Mouse (Mus musculus) intestine, embryonic 14.5 days (tissue): ENCODE results near the gene Gfra1. TPM values are rescaled to one million over a fixed set of nuclear protein-coding genes. Genes with fewer than 3 reads are reported as not detected.

Experiments
- ATAC-seq: fragments of 200-750 bp; cut with Nextera tagmentation; replicated peaks from 2 replicates; pipeline ENCODE4 v1.8.0; 2017; ENCODE audit warnings: low read depth, moderate number of reproducible peaks, moderate TSS enrichment, moderate library complexity; ENCODE audit not compliant: low FRiP score, low TSS enrichment
- DNase-seq: peaks from one replicate; pipeline ENCODE4 v3.0.0-alpha.2; 2018; ENCODE audit warnings: low spot score
- H3K27ac ChIP-seq: fragments of 300-500 bp; sonication (generic); 2 replicates; pipeline ENCODE4 v1.5.1; 2014; ENCODE audit warnings: low read depth, mild to moderate bottlenecking, control low read depth
- H3K27me3 ChIP-seq: fragments of 300-500 bp; sonication (generic); replicated peaks from 2 replicates; pipeline ENCODE4 v1.6.1; 2014; ENCODE audit warnings: low read length, control low read depth; ENCODE audit not compliant: control insufficient read depth, insufficient read depth
- H3K36me3 ChIP-seq: fragments of 300-500 bp; sonication (generic); 2 replicates; pipeline ENCODE4 v1.6.1; 2014; ENCODE audit warnings: low read length, control low read depth; ENCODE audit not compliant: control insufficient read depth, insufficient read depth
- H3K4me1 ChIP-seq: fragments of 300-500 bp; sonication (generic); replicated peaks from 2 replicates; pipeline ENCODE4 v1.6.1; 2014; ENCODE audit warnings: low read length, control low read depth, mixed read lengths; ENCODE audit not compliant: control insufficient read depth, insufficient read depth
- H3K4me2 ChIP-seq: fragments of 300-500 bp; sonication (generic); 2 replicates; pipeline ENCODE4 v1.6.1; 2014; ENCODE audit warnings: low read length
- H3K4me3 ChIP-seq: fragments of 300-500 bp; sonication (generic); 2 replicates; pipeline ENCODE4 v1.5.1; 2014; ENCODE audit warnings: low read depth, low read length, control low read depth, mixed read lengths
- H3K9ac ChIP-seq: fragments of 300-500 bp; sonication (generic); 2 replicates; pipeline ENCODE4 v1.6.1; 2014; ENCODE audit warnings: mild to moderate bottlenecking, low read length
- H3K9me3 ChIP-seq: fragments of 300-500 bp; sonication (generic); 2 replicates; pipeline ENCODE4 v1.6.1; 2016; ENCODE audit warnings: low read length, control low read depth; ENCODE audit not compliant: control insufficient read depth
- WGBS: fragments of 180-500 bp; shearing (Covaris S2); extraction: QIAGEN DNeasy Blood & Tissue Kit; methylation state at CpG from one replicate; pipeline ENCODE4 v1.1.7; 2014; 5-methylcytosine and 5-hydroxymethylcytosine counted together
- polyA plus RNA-seq: library from polyadenylated mRNA; unstranded; fragments of >200 nt; fragmentation: Nextera tagmentation; extraction: Ambion mirVana; gene quantifications from 2 replicates; pipeline ENCODE4 v1.2.1, GENCODE M21; 2014

Gene Gfra1
- polyA plus RNA-seq, 1 experiment from 2014 or later = 34.3 TPM

DNA sequence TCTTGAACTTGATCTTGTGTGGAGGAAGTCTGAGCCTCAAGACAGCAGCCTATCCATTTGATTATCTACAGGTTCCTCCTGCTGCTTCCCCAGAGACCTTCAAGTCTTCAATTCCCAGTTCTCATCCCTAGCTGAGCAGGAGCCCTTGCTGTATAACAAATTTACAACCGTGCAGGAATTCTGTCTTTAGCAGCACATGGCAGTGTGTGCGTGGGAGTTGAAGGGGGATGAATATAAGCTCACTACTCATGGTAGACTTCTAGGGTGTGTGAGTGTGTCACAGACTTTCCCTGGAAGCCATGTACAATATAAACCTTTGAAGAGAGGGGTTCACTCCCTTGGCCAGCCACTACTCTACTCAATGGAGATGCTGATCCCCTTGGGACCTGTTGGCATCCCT, 157.8 kb downstream of the Gfra1 start:
- peaks cover 4% of the 10 kb centered on the region; the same call in 1 of the 2 replicates for H3K4me1 ChIP-seq
- no peaks in the 10 kb centered on the region for H3K9me3 ChIP-seq
- 71% methylated on average over 2 of the region's 2 CpGs for WGBS

GRCm38 (mm10) chr19:58296842-58297190, 158.9 kb downstream of the Gfra1 start:
- Histone ChIP-seq H3K4me1 (peaks cover 4% of the 10 kb centered on the region; the same call in 1 of the 2 replicates), H3K36me3 (no peaks in the 10 kb centered on the region), H3K27ac (no peak overlapping the region), H3K9me3 (no peaks in the 10 kb centered on the region), H3K4me2 (no peak overlapping the region), H3K9ac (no peak overlapping the region), H3K4me3 (no peak overlapping the region), H3K27me3 (no peaks in the 10 kb centered on the region)
- 56% methylated on average over 7 of the region's 7 CpGs for WGBS
- DNase-seq = no peak
- ATAC-seq = no peak

More for the DNA sequence above, 157.8 kb downstream of the Gfra1 start:
- ATAC-seq (no peak), DNase-seq (no peak)
- no peak overlapping the region for H3K27ac ChIP-seq
- H3K4me3 ChIP-seq = no peak overlapping the region
- no peaks in the 10 kb centered on the region for H3K27me3 ChIP-seq
- no peaks in the 10 kb centered on the region for H3K36me3 ChIP-seq
- no peak overlapping the region for H3K9ac ChIP-seq
- H3K4me2 ChIP-seq = no peak overlapping the region

DNA sequence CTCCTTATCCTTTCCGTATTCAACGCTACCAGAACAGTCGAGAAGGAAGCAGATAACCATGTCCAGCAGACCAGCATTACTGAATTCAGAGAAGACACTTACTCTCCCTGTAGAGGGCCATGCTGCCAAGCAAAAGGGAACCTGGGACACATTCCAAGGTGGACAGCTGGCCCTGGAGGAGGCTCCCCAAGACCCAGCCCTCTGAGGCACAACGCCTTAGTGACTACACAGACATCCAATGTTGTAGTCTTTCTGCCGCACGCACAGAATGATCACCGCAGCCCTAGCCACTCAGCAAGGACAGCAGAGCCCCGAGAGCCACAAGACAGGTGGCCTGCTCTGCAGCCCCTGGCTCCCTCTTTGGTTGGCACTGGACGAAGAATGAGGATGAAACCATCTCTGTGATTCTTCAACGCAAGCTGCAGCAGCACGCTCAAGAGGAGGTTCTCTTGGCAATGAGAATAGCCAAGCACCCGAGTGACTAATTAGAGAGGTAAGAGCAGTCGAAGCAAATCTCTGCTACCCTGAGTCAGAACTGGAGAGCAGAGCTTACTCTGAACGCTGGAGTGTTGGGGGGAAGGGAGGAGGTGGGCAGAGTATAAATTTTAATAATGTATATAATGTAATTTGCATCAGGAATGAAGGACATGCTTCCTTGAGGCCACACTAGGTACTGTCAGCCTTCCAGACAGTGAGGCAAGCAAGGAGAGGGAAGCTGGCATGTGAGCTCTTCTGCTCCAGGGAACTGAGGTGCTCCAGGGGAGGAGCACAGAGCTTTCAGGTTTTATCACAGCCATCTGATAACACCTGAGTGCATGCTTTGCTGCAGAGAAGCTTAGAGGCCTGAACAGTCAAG, 159.5 kb downstream of the Gfra1 start:
- 81% methylated on average over 14 of the region's 14 CpGs for WGBS
- ATAC-seq = no peak
- no peak overlapping the region for H3K9ac ChIP-seq

GRCm38 (mm10) chr19:58288145-58288544, 167.6 kb downstream of the Gfra1 start:
- no peaks in the 10 kb centered on the region for H3K36me3 ChIP-seq
- WGBS = 77% methylated on average over 6 of the region's 6 CpGs
- no peaks in the 10 kb centered on the region for H3K4me1 ChIP-seq
- no peak overlapping the region for H3K4me2 ChIP-seq
- no peak for ATAC-seq
- H3K4me3 ChIP-seq = no peak overlapping the region
- no peaks in the 10 kb centered on the region for H3K9me3 ChIP-seq
- H3K9ac ChIP-seq = no peak overlapping the region
- H3K27me3 ChIP-seq = no peaks in the 10 kb centered on the region
- no peak for DNase-seq
- no peak overlapping the region for H3K27ac ChIP-seq

More for the DNA sequence above, 159.5 kb downstream of the Gfra1 start:
- DNase-seq = no peak
- Histone ChIP-seq H3K27me3 (no peaks in the 10 kb centered on the region), H3K9me3 (no peaks in the 10 kb centered on the region), H3K4me1 (peaks cover 4% of the 10 kb centered on the region; the same call in 1 of the 2 replicates), H3K27ac (no peak overlapping the region), H3K4me2 (no peak overlapping the region), H3K4me3 (no peak overlapping the region), H3K36me3 (no peaks in the 10 kb centered on the region)

DNA sequence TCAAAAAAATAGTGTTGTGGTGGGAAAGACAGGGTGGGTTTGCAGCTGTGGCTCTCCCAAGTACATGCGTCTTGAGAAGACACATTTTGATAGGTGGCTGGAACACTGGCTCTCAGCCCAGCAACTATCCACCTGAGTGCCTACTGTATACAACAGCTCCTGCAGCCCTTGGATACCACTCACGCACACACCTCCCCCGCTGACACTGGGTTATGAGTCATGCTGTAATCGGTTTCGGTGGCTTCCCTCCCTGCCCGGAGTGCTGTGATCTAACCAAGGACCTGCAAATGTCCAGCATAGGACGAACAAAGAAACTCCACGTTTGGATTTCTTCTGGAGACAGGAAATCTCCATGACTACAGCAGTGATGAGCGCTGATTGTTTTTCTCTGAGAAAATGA, 180.4 kb downstream of the Gfra1 start:
- no peaks in the 10 kb centered on the region for H3K9me3 ChIP-seq
- H3K4me2 ChIP-seq = no peak overlapping the region
- WGBS = 67% methylated on average over 9 of the region's 9 CpGs
- DNase-seq (no peak), ATAC-seq (no peak)
- H3K4me1 ChIP-seq = no peaks in the 10 kb centered on the region; the same call in 1 of the 2 replicates
- no peaks in the 10 kb centered on the region for H3K27me3 ChIP-seq
- no peak overlapping the region for H3K4me3 ChIP-seq
- no peaks in the 10 kb centered on the region for H3K36me3 ChIP-seq
- H3K9ac ChIP-seq = no peak overlapping the region
- H3K27ac ChIP-seq = no peak overlapping the region

DNA sequence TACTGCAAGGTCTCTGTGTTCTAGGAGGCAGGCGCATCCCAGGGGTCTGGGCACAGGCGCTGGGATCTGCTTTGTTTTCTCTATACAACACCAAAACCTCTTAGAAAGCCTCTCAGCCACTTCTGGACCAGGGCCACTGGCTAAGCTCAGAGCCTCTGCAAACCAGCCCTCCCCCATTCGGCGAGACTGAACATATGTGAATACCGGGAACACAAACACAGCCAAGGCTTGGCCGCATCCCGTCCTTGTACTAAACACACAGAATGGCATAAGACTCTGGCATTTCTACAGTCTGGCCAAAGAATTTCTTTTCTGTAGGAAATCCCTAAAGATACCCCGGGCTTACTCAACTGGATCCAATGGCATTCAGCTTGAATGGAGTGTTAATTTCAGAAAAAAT, 183.9 kb downstream of the Gfra1 start:
- DNase-seq = no peak

GRCm38 (mm10) chr19:58270778-58271177, 184.9 kb downstream of the Gfra1 start:
- H3K4me2 ChIP-seq = no peak overlapping the region
- no peak overlapping the region for H3K4me3 ChIP-seq
- no peak overlapping the region for H3K27ac ChIP-seq
- no peaks in the 10 kb centered on the region for H3K36me3 ChIP-seq
- 79% methylated on average over 5 of the region's 5 CpGs for WGBS
- DNase-seq (no peak), ATAC-seq (no peak)
- no peak overlapping the region for H3K9ac ChIP-seq
- no peaks in the 10 kb centered on the region for H3K9me3 ChIP-seq
- no peaks in the 10 kb centered on the region; the same call in 1 of the 2 replicates for H3K4me1 ChIP-seq
- H3K27me3 ChIP-seq = no peaks in the 10 kb centered on the region

More for the DNA sequence above, 183.9 kb downstream of the Gfra1 start:
- no peak overlapping the region for H3K4me2 ChIP-seq
- no peak overlapping the region for H3K9ac ChIP-seq
- WGBS = 85% methylated on average over 8 of the region's 8 CpGs
- no peak overlapping the region for H3K27ac ChIP-seq
- no peaks in the 10 kb centered on the region for H3K9me3 ChIP-seq
- ATAC-seq = no peak
- H3K4me3 ChIP-seq = no peak overlapping the region
- no peaks in the 10 kb centered on the region; the same call in 1 of the 2 replicates for H3K4me1 ChIP-seq
- no peaks in the 10 kb centered on the region for H3K27me3 ChIP-seq
- H3K36me3 ChIP-seq = no peaks in the 10 kb centered on the region

- WGBS = 89% methylated on average over 4 of the region's 4 CpGs
- DNase-seq (no peak), ATAC-seq (no peak)
Measured at GRCm38 (mm10) chr19:58268476-58268875, 187.2 kb downstream of the Gfra1 start.

DNA sequence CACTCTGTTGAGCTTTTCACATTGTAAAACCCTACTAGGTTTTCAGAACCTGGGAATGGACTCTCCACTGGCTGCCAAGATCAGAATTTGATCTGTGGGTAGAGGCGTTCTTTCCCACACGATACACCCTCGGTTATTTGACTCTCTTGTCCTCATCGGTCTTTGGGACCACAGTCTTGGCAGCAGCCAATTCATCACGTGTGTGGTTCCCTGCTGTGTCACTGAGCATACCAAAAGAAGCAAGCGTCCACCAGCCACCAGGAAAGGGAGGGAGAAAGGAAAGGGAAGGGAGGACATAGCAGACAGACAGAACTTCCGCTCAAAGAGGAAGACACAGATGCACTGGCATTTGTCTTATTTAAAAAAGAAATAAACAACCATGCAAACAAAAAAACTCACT, 189.1 kb downstream of the Gfra1 start:
- no peaks in the 10 kb centered on the region; the same call in 1 of the 2 replicates for H3K4me1 ChIP-seq
- H3K36me3 ChIP-seq = 0 out of 2 replicates have a peak, but pooled peaks cover 2% of the 10 kb centered on the region
- H3K27ac ChIP-seq = no peak overlapping the region
- ATAC-seq (no peak), DNase-seq (no peak)
- no peak overlapping the region for H3K4me3 ChIP-seq
- WGBS = 60% methylated on average over 7 of the region's 7 CpGs
- no peaks in the 10 kb centered on the region for H3K27me3 ChIP-seq
- H3K9ac ChIP-seq = no peak overlapping the region
- H3K4me2 ChIP-seq = no peak overlapping the region
- H3K9me3 ChIP-seq = no peaks in the 10 kb centered on the region

More at GRCm38 (mm10) chr19:58268476-58268875, 187.2 kb downstream of the Gfra1 start:
- no peak overlapping the region for H3K4me2 ChIP-seq
- no peaks in the 10 kb centered on the region; the same call in 1 of the 2 replicates for H3K4me1 ChIP-seq
- H3K4me3 ChIP-seq = no peak overlapping the region
- H3K36me3 ChIP-seq = no peaks in the 10 kb centered on the region
- no peaks in the 10 kb centered on the region for H3K9me3 ChIP-seq
- H3K27ac ChIP-seq = no peak overlapping the region
- H3K27me3 ChIP-seq = no peaks in the 10 kb centered on the region
- no peak overlapping the region for H3K9ac ChIP-seq
